ENCODE assay signal across 8 mouse cellular contexts in genomic region chr8:117158135-117158761, GRCm38 (mm10). TPM values are rescaled to one million over a fixed set of nuclear protein-coding genes. Genes with fewer than 3 reads are reported as not detected.
DNase-seq lines count a peak whose midpoint lies in the region; ATAC-seq and TF ChIP-seq lines count a peak whose summit lies in the region.

Gene Gan, plus strand, starts transcription at chr8:117158135.

- H3K4me3 ChIP-seq in G1E (ENCODE audit: low read depth, low read length): peak within 1 kb of the TSS; percentile 96
- H3K4me3 ChIP-seq in bone marrow macrophage, adult 2 months (ENCODE audit: insufficient read depth, low read length): peak within 1 kb of the TSS; percentile 89
- peak within 1 kb of the TSS; percentile 83 for H3K4me3 ChIP-seq in forebrain, embryonic 11.5 days (ENCODE audit: low read depth, low read length)
- H3K4me3 ChIP-seq in hindbrain, embryonic 11.5 days (ENCODE audit: low read depth, low read length): peak within 1 kb of the TSS; percentile 79
- H3K4me3 ChIP-seq in lung, embryonic 16.5 days (ENCODE audit: low read length): peak within 1 kb of the TSS; percentile 95
- peak within 1 kb of the TSS; percentile 57 for H3K4me3 ChIP-seq in olfactory bulb, adult 2 months (ENCODE audit: insufficient read depth, low read depth, low read length)

- TF ChIP-seq CTCF in G1E (IDR thresholded peaks at IDR 0.05; ENCODE audit: low read depth, low read length): no peak
- TF ChIP-seq CTCF in bone marrow macrophage, adult 2 months (IDR thresholded peaks at IDR 0.05; ENCODE audit: low read depth, low read length): no peak
- no peak for TF ChIP-seq CTCF in olfactory bulb, adult 2 months (IDR thresholded peaks at IDR 0.05; ENCODE audit: insufficient read depth, low read depth, low read length)

- peak within 1 kb of the TSS; percentile 81 for H3K27ac ChIP-seq in bone marrow macrophage, adult 2 months (ENCODE audit: insufficient read depth, low read depth, low read length)
- peak within 1 kb of the TSS; percentile 62 for H3K27ac ChIP-seq in forebrain, embryonic 11.5 days (ENCODE audit: low read depth, low read length)
- peak within 1 kb of the TSS; percentile 69 for H3K27ac ChIP-seq in hindbrain, embryonic 11.5 days (ENCODE audit: low read depth, low read length)
- H3K27ac ChIP-seq in lung, embryonic 16.5 days (ENCODE audit: low read length): peak within 1 kb of the TSS; percentile 88
- no peak within 1 kb of the TSS for H3K27ac ChIP-seq in olfactory bulb, adult 2 months (ENCODE audit: insufficient read depth, low read depth, low read length)

- ATAC-seq in G1E (ENCODE audit: extremely low read depth, insufficient number of reproducible peaks, low FRiP score, poor library complexity, severe bottlenecking): no peak
- peak; percentile 66 for ATAC-seq in forebrain, embryonic 11.5 days (replicated peaks; ENCODE audit: low FRiP score)
- peak; percentile 80 for ATAC-seq in hindbrain, embryonic 11.5 days (ENCODE audit: low FRiP score)
- peak; percentile 63 for ATAC-seq in lung, embryonic 16.5 days (ENCODE audit: low read depth)

- H3K9me3 ChIP-seq in G1E (replicated peaks): no peaks in the 10 kb centered on the region
- no peaks in the 10 kb centered on the region for H3K9me3 ChIP-seq in forebrain, embryonic 11.5 days (ENCODE audit: control insufficient read depth, low read length)
- H3K9me3 ChIP-seq in hindbrain, embryonic 11.5 days (ENCODE audit: control insufficient read depth, low read length): no peaks in the 10 kb centered on the region
- H3K9me3 ChIP-seq in lung, embryonic 16.5 days (ENCODE audit: control insufficient read depth, low read length): no peaks in the 10 kb centered on the region

- peak; percentile 62 for DNase-seq in G1E (ENCODE audit: low spot score)
- peak; percentile 72 for DNase-seq in forebrain, embryonic 11.5 days (ENCODE audit: low spot score)
- DNase-seq in hindbrain, embryonic 11.5 days (ENCODE audit: low spot score): peak; percentile 49
- DNase-seq in layer of hippocampus, postnatal 10 days (ENCODE audit: low spot score in 2 of 2): peak; percentile 21 to 44
- peak; percentile 57 for DNase-seq in urinary bladder, postnatal 14 days (ENCODE audit: low spot score)

- under 1% methylated on average over 60 of the region's 65 CpGs for WGBS in forebrain, embryonic 11.5 days
- under 1% methylated on average over 52 of the region's 65 CpGs for WGBS in hindbrain, embryonic 11.5 days
- under 1% methylated on average over 47 of the region's 65 CpGs for WGBS in lung, embryonic 16.5 days
- under 1% methylated on average over 65 of the region's 65 CpGs for WGBS in olfactory bulb, adult 2 months

- TF ChIP-seq POLR2A in bone marrow macrophage, adult 2 months (IDR thresholded peaks at IDR 0.05; ENCODE audit: borderline replicate concordance, low read depth, low read length): no peak
- no peak for TF ChIP-seq POLR2A in olfactory bulb, adult 2 months (IDR thresholded peaks at IDR 0.05; ENCODE audit: insufficient read depth, low read depth, low read length)

- H3K27me3 ChIP-seq in G1E (ENCODE audit: insufficient read depth, low read length): no peaks in the 10 kb centered on the region
- H3K27me3 ChIP-seq in forebrain, embryonic 11.5 days (ENCODE audit: control insufficient read depth, insufficient read depth, low read length): no peaks in the 10 kb centered on the region
- H3K27me3 ChIP-seq in hindbrain, embryonic 11.5 days (ENCODE audit: control insufficient read depth, insufficient read depth, low read length): no peaks in the 10 kb centered on the region
- H3K27me3 ChIP-seq in lung, embryonic 16.5 days (ENCODE audit: control insufficient read depth, insufficient read depth, low read depth, low read length): no peaks in the 10 kb centered on the region

- H3K36me3 ChIP-seq in G1E (replicated peaks): peaks cover 26% of the 10 kb centered on the region
- no peaks in the 10 kb centered on the region for H3K36me3 ChIP-seq in forebrain, embryonic 11.5 days (ENCODE audit: control insufficient read depth, insufficient read depth, low read length)
- no peaks in the 10 kb centered on the region for H3K36me3 ChIP-seq in hindbrain, embryonic 11.5 days (ENCODE audit: control insufficient read depth, insufficient read depth, low read length)
- no peaks in the 10 kb centered on the region for H3K36me3 ChIP-seq in lung, embryonic 16.5 days (ENCODE audit: control insufficient read depth, insufficient read depth, low read length)

- peak within 1 kb of the TSS; percentile 88 for H3K4me2 ChIP-seq in forebrain, embryonic 11.5 days (ENCODE audit: low read depth, low read length, severe bottlenecking)
- peak within 1 kb of the TSS; percentile 89 for H3K4me2 ChIP-seq in hindbrain, embryonic 11.5 days (replicated peaks; ENCODE audit: low read depth, low read length)
- H3K4me2 ChIP-seq in lung, embryonic 16.5 days (ENCODE audit: low read depth, low read length): peak within 1 kb of the TSS; percentile 85

- H3K4me1 ChIP-seq in G1E (ENCODE audit: insufficient read depth, low read depth, low read length): peaks cover 33% of the 10 kb centered on the region
- peaks cover 27% of the 10 kb centered on the region for H3K4me1 ChIP-seq in bone marrow macrophage, adult 2 months (ENCODE audit: control insufficient read depth, insufficient read depth, low read length)
- H3K4me1 ChIP-seq in forebrain, embryonic 11.5 days (replicated peaks; ENCODE audit: control insufficient read depth, insufficient read depth, low read length): peaks cover 11% of the 10 kb centered on the region
- H3K4me1 ChIP-seq in hindbrain, embryonic 11.5 days (replicated peaks; ENCODE audit: control insufficient read depth, insufficient read depth, low read length): peaks cover 2% of the 10 kb centered on the region; the same call in 1 of the 2 replicates
- peaks cover 18% of the 10 kb centered on the region for H3K4me1 ChIP-seq in lung, embryonic 16.5 days (replicated peaks; ENCODE audit: control insufficient read depth, insufficient read depth, low read length)
- H3K4me1 ChIP-seq in olfactory bulb, adult 2 months (ENCODE audit: control insufficient read depth, insufficient read depth, low read length): peaks cover 12% of the 10 kb centered on the region

- peak within 1 kb of the TSS; percentile 90 for H3K9ac ChIP-seq in forebrain, embryonic 11.5 days (ENCODE audit: low read length)
- peak within 1 kb of the TSS; percentile 80 for H3K9ac ChIP-seq in hindbrain, embryonic 11.5 days (ENCODE audit: low read depth, low read length)
- peak within 1 kb of the TSS; percentile 96 for H3K9ac ChIP-seq in lung, embryonic 16.5 days (ENCODE audit: low read length)

RNA-seq across cellular contexts. Expression of gene Gan, which starts in this region (rescaled TPM):
- total RNA-seq in G1E (2014; fragmentation: Nextera tagmentation): 10.1 and 11.7 TPM in 2 replicates
- 3.7 and 5.0 TPM in 2 replicates for total RNA-seq in G1E (2017)
- 1.4 and 1.8 TPM in 2 replicates for polyA plus RNA-seq in G1E (2012)
- polyA plus RNA-seq in bone marrow macrophage, adult 2 months (2012; ENCODE audit: insufficient read depth, insufficient read length, missing spikeins): 7.0 and 7.5 TPM in 2 replicates
- polyA plus RNA-seq in forebrain, embryonic 11.5 days (2014; fragmentation: Nextera tagmentation; extraction: Ambion mirVana): 3.1 and 3.4 TPM in 2 replicates
- 2.9 and 3.2 TPM in 2 replicates for polyA plus RNA-seq in hindbrain, embryonic 11.5 days (2014; fragmentation: Nextera tagmentation; extraction: Ambion mirVana)
- total RNA-seq in layer of hippocampus, postnatal 10 days (2021): 10 to 100 TPM; 22.6 to 24.7 TPM
- 1.8 TPM in 2 replicates for polyA plus RNA-seq in lung, embryonic 16.5 days (2015; fragmentation: Nextera tagmentation; extraction: Ambion mirVana)
- polyA plus RNA-seq in olfactory bulb, adult 2 months (2012; ENCODE audit: insufficient read depth, insufficient read length, low replicate concordance, missing spikeins): not detected in 2 replicates
